Mouse (Mus musculus) spleen, adult 2 months (tissue): ENCODE measurements around the gene Aldh1l1. TPM values are rescaled to one million over a fixed set of nuclear protein-coding genes. Genes with fewer than 3 reads are reported as not detected.

ENCODE experiments used
- DNase-seq, 2 experiments: peaks; one replicate each; pipeline versions ENCODE4 v3.0.0 to v3.0.0-alpha.2; 2012 to 2021; ENCODE audit warnings: low spot score in 2 of 2, low read depth in 1 of 2
- H3K27ac ChIP-seq: fragments of 200-500 bp; 2 replicates; pipeline ENCODE4 v1.5.1; 2012; ENCODE audit warnings: low read length, inconsistent platforms; ENCODE audit not compliant: insufficient read depth
- H3K27me3 ChIP-seq: fragments of 200-500 bp; 2 replicates; pipeline ENCODE4 v1.6.1; 2012; ENCODE audit warnings: mild to moderate bottlenecking, moderate library complexity, low read length, inconsistent platforms; ENCODE audit not compliant: control insufficient read depth, insufficient read depth
- H3K36me3 ChIP-seq: fragments of 200-500 bp; 2 replicates; pipeline ENCODE4 v1.6.1; 2012; ENCODE audit warnings: mild to moderate bottlenecking, low read length, inconsistent platforms; ENCODE audit not compliant: control insufficient read depth, insufficient read depth
- H3K4me1 ChIP-seq: fragments of 200-500 bp; 2 replicates; pipeline ENCODE4 v1.6.1; 2011; ENCODE audit warnings: inconsistent platforms; ENCODE audit not compliant: control insufficient read depth, insufficient read depth, insufficient read length
- H3K4me3 ChIP-seq: fragments of 200-500 bp; 2 replicates; pipeline ENCODE4 v1.5.1; 2011; ENCODE audit warnings: mild to moderate bottlenecking, inconsistent platforms; ENCODE audit not compliant: insufficient read depth, insufficient read length; ENCODE audit errors: extremely low read depth
- CTCF ChIP-seq: fragments of 200-500 bp; IDR thresholded peaks from 2 replicates; pipeline ENCODE4 v1.5.1; 2011; ENCODE audit warnings: mild to moderate bottlenecking, inconsistent platforms; ENCODE audit not compliant: insufficient read depth, insufficient read length, insufficient replicate concordance; ENCODE audit errors: extremely low read depth
- POLR2A ChIP-seq: fragments of 200-500 bp; IDR thresholded peaks from 2 replicates; pipeline ENCODE4 v1.6.1; 2011; ENCODE audit warnings: low read depth, low read length, inconsistent platforms
- WGBS: fragments of 180-500 bp; shearing (Covaris S2); methylation state at CpG from one replicate; pipeline ENCODE4 v1.1.7; 2018; 5-methylcytosine and 5-hydroxymethylcytosine counted together
- polyA plus RNA-seq: library from polyadenylated mRNA; depleted of rRNA; stranded (reverse); fragments of >200 nt; gene quantifications from 2 replicates; pipeline ENCODE4 v1.2.3, GENCODE M21; 2012

Gene Aldh1l1
- polyA plus RNA-seq, 1 experiment = 2.9 TPM

- peak in 1 of 2 experiments; percentile 7 for DNase-seq
- H3K4me3 ChIP-seq = peak overlapping the region; percentile 40; the same call in 1 of the 2 replicates
- no peaks in the 10 kb centered on the region for H3K36me3 ChIP-seq
- TF ChIP-seq POLR2A = no peak
- no peak for TF ChIP-seq CTCF
- H3K27ac ChIP-seq = no peak overlapping the region
- WGBS = 2% methylated on average over 31 of the region's 31 CpGs
- peaks cover 5% of the 10 kb centered on the region; the same call in 1 of the 2 replicates for H3K4me1 ChIP-seq
- peaks cover 4% of the 10 kb centered on the region; the same call in 1 of the 2 replicates for H3K27me3 ChIP-seq
Measured at GRCm38 (mm10) chr6:90463228-90463862, 22.9 kb upstream of the Aldh1l1 start.

- no peak for DNase-seq
- H3K36me3 ChIP-seq = no peaks in the 10 kb centered on the region
- no peak overlapping the region for H3K4me3 ChIP-seq
- WGBS = 64% methylated on average over 7 of the region's 7 CpGs
- TF ChIP-seq POLR2A (no peak), CTCF (no peak)
- peaks cover 4% of the 10 kb centered on the region; the same call in 1 of the 2 replicates for H3K27me3 ChIP-seq
- H3K27ac ChIP-seq = no peak overlapping the region
- peaks cover 5% of the 10 kb centered on the region; the same call in 1 of the 2 replicates for H3K4me1 ChIP-seq
Measured at GRCm38 (mm10) chr6:90463890-90464421, 22.3 kb upstream of the Aldh1l1 start.

GRCm38 (mm10) chr6:90465028-90465640 lies 21.1 kb upstream of the Aldh1l1 start:
- Histone ChIP-seq H3K36me3 (no peaks in the 10 kb centered on the region), H3K27ac (no peak overlapping the region), H3K4me1 (peaks cover 5% of the 10 kb centered on the region; the same call in 1 of the 2 replicates), H3K4me3 (no peak overlapping the region), H3K27me3 (peaks cover 4% of the 10 kb centered on the region; the same call in 1 of the 2 replicates)
- TF ChIP-seq POLR2A (no peak), CTCF (no peak)
- WGBS = 88% methylated on average over 11 of the region's 11 CpGs
- DNase-seq = no peak

DNA sequence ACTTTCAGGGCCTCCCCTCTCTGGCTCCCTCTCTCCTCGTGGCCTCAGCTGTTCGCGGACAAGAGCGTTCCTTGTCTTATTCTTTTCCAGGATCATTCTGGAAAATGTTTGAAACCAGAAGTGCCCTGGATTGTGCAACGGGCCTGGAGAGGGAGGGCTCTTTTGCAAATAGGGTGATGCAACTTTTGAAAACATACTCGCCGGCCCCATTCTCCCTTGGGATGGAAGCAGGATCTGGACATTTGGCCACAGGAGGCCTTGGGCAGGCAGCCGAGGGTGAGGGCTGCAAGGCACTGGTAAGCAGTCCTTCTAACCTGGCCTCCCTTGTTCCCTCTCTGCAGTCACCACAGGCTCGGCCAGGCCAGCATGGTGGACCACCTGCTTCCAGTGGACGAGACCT lies 20.1 kb upstream of the Aldh1l1 start:
- DNase-seq = no peak
- 82% methylated on average over 10 of the region's 10 CpGs for WGBS
- no peak overlapping the region for H3K27ac ChIP-seq

DNA sequence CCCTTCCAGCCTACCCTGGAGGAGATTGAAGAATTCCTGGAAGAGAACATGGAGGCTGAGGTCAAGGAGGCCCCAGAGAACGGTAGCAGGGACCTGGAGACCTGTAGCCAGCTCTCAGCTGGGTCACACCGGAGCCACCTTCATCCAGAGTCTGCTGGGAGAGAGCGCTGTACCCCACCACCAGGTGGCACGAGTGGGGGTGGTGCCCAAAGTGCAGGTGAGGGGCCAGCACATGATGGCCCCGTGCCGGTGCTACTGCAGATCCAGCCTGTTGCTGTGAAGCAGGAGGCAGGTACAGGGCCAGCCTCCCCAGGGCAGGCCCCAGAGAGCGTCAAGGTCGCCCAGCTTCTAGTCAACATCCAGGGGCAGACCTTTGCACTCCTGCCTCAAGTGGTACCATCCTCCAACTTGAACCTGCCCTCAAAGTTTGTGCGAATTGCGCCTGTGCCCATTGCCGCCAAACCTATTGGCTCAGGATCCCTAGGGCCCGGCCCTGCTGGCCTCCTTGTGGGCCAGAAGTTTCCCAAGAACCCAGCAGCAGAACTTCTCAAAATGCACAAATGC lies 19.3 kb upstream of the Aldh1l1 start:
- Histone ChIP-seq H3K36me3 (no peaks in the 10 kb centered on the region), H3K27ac (no peak overlapping the region), H3K4me3 (no peak overlapping the region), H3K27me3 (peaks cover 4% of the 10 kb centered on the region; the same call in 1 of the 2 replicates), H3K4me1 (peaks cover 5% of the 10 kb centered on the region; the same call in 1 of the 2 replicates)
- 88% methylated on average over 12 of the region's 12 CpGs for WGBS
- no peak for DNase-seq
- TF ChIP-seq POLR2A (no peak), CTCF (no peak)

More for the DNA sequence above, 20.1 kb upstream of the Aldh1l1 start:
- no peak overlapping the region for H3K4me3 ChIP-seq
- H3K36me3 ChIP-seq = no peaks in the 10 kb centered on the region
- H3K27me3 ChIP-seq = peaks cover 4% of the 10 kb centered on the region; the same call in 1 of the 2 replicates
- peaks cover 5% of the 10 kb centered on the region; the same call in 1 of the 2 replicates for H3K4me1 ChIP-seq
- TF ChIP-seq CTCF (no peak), POLR2A (no peak)

GRCm38 (mm10) chr6:90468216-90468615 lies 18.0 kb upstream of the Aldh1l1 start:
- Histone ChIP-seq H3K4me3 (no peak overlapping the region), H3K36me3 (no peaks in the 10 kb centered on the region), H3K4me1 (no peaks in the 10 kb centered on the region), H3K27ac (no peak overlapping the region), H3K27me3 (no peaks in the 10 kb centered on the region; the same call in 1 of the 2 replicates)
- 77% methylated on average over 1 of the region's 1 CpGs for WGBS
- TF ChIP-seq CTCF = no peak
- TF ChIP-seq POLR2A = no peak
- DNase-seq = no peak
